Mouse (Mus musculus) spleen, postnatal 36 days (tissue): ENCODE measurements around the gene Ddx58.

Experiments used
- DNase-seq, 2 experiments: peaks; one replicate each; pipeline ENCODE4 v3.0.0; 2022; ENCODE audit warnings: low spot score in 2 of 2, mixed read lengths in 1 of 2

Ddx58 gene

GRCm38 (mm10) chr4:40239409-40240271 lies at the start of gene Ddx58:
Ddx58 (minus strand) TSS chr4:40239828.
- DNase-seq, result peak; percentile 23 to 34

- DNase-seq, result no peak
Observed at GRCm38 (mm10) chr4:40289046-40289445, 49.4 kb upstream of the Ddx58 start.

GRCm38 (mm10) chr4:40287415-40287814 lies 47.8 kb upstream of the Ddx58 start:
- peak; percentile 18 to 22 for DNase-seq

DNA sequence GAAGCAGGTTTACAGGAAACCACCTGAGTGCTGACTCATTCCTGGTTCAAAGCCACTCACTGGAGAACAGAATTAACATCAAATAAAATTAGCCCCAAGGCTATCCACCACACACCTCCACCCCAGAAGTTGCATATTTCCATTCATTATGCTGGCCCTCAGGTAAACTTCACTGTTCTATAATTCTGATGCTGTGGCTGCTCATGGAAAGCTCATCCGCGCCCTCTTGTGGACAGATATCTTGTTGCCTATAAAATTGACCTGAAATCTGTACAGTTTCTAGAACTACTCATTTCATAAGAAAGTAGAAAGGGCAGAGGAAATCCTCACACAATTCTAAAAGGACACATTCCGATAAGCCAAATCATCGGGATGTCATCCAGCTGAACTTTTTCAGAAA lies 46.0 kb upstream of the Ddx58 start:
- DNase-seq, result peak; percentile 63 to 70

GRCm38 (mm10) chr4:40279276-40279900 lies 39.8 kb upstream of the Ddx58 start, which contains the start of gene Ndufb6:
Ndufb6 (minus strand) TSS chr4:40279421.
- peak; percentile 89 for DNase-seq

DNA sequence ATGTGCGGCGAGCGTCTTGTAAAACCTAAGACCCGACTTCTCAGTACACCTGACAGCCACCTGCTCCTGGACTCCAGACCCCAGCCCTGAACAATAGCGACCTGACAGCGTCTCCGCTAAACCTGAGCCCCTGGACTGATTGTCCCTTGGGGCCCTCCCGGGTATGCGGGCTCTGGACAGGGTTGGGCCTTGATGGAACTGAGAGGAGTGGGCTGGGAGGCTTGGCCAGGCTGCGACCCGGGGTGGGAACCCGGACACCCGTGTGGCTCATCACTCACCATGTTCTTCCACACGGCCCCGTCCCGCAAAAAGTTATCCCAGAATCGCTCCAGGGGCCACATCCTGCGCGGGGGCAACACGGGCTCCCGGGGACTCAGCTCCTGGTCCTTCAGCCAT lies 39.2 kb upstream of the Ddx58 start:
- DNase-seq, result no peak

GRCm38 (mm10) chr4:40269430-40270032 lies 29.9 kb upstream of the Ddx58 start, which contains the start of the genes Smim27 and Topors:
Smim27 (plus strand) TSS chr4:40269579.
Topors (minus strand) TSS chr4:40269850.
- DNase-seq, result peak; percentile 94 to 95

- no peak for DNase-seq
Observed at GRCm38 (mm10) chr4:40268835-40269234, 29.2 kb upstream of the Ddx58 start.

- DNase-seq, result peak; percentile 88 to 89
Observed at GRCm38 (mm10) chr4:40268204-40268813, 28.7 kb upstream of the Ddx58 start.

- DNase-seq, result no peak
Observed at GRCm38 (mm10) chr4:40267681-40268080, 28.1 kb upstream of the Ddx58 start.

GRCm38 (mm10) chr4:40264321-40264720 lies 24.7 kb upstream of the Ddx58 start:
- no peak for DNase-seq

DNA sequence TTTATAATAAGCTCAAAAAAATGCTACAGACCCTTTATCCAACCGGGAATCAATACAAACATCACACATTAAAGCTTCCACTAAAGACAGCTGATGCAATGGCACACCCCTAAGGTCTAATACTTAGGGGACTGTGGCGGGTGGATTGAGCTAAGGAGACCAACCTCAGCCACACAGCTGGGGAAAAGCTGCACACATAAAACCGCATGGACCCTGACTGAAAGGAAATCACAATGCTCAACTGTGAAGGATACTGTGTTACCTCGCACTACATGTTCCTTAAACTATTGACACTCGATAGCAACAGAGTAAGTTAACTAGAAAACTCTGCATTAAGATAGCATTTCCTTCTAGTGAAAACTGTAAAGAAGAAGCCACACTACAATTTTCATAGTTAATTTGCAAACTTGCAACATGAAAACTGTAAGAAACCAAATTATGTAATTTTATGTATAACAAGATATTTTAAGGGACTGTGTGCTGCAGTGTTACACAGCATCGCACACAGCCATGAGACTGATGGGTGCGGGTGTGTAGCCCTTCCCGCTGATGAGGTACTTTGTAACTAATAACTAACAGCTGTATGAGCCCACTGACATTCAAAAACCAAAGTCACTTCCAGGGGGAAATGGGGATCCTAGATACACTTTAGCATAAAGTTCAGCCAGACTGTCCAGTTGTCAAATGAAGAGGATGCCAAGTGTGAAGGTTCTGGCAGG lies 14.9 kb upstream of the Ddx58 start:
- no peak for DNase-seq

GRCm38 (mm10) chr4:40253766-40254165 lies 14.1 kb upstream of the Ddx58 start:
- DNase-seq, result no peak

DNA sequence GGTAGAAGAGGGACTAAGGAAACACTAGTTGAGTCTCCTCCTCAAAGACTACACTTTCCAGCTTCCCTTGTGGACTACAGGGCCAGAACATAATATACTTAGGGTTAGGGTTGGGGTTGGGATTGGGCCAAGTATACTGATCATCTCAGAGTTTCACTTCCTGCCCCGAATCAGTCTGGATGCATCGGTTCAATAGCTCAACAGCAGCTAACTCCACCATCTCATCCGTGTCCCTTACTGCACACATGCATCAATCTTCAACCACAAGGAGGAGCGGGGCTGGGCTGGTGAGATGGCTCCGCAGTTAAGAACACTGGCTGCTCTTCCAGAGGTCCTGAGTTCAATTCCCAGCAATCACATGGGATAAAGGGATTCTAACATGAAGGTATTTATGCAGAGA lies 11.4 kb upstream of the Ddx58 start:
- DNase-seq, result no peak

DNA sequence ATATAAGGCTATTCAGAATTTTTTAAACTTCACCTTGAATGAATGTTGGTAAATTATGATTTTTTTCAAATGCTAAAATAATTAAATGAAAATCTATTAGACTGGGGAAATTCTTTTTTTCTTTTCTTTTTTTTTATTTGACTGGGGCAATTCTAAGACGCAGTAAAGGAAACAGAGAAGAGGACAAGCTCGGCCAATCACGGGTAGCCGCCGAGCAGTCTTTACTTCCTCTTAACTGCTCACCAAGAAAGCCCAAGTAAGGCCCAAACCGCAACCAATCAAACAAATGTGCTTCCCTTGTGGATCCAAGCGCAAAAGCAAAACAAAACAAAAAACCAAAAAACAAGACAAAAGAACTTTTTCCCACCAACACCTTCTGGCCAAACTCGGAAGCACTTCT lies 4.4 kb upstream of the Ddx58 start:
- peak; percentile 69 to 75 for DNase-seq

DNA sequence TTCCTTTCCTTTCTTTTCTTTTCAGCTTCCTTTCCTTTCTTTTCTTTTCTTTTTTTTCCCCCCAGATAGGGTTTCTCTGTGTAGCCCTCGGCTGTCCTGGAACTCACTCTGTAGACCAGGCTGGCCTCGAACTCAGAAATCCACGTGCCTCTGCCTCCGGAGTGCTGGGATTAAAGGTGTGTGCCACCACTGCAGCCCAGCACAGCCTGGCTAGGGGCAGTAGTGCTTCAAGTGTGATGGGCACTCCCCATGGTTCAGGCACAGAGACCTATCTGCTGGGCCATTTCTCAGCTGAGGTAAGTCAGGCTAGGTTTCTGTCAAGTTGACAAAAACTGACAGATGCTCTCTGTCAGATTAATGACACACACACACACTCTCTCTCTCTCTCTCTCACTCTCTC lies 3.4 kb upstream of the Ddx58 start:
- no peak for DNase-seq

GRCm38 (mm10) chr4:40241928-40242327 lies 2.3 kb upstream of the Ddx58 start:
- DNase-seq, result no peak

GRCm38 (mm10) chr4:40240272-40240744 lies 680 bp upstream of the Ddx58 start:
- peak in 1 of 2 experiments; percentile 17 for DNase-seq

DNA sequence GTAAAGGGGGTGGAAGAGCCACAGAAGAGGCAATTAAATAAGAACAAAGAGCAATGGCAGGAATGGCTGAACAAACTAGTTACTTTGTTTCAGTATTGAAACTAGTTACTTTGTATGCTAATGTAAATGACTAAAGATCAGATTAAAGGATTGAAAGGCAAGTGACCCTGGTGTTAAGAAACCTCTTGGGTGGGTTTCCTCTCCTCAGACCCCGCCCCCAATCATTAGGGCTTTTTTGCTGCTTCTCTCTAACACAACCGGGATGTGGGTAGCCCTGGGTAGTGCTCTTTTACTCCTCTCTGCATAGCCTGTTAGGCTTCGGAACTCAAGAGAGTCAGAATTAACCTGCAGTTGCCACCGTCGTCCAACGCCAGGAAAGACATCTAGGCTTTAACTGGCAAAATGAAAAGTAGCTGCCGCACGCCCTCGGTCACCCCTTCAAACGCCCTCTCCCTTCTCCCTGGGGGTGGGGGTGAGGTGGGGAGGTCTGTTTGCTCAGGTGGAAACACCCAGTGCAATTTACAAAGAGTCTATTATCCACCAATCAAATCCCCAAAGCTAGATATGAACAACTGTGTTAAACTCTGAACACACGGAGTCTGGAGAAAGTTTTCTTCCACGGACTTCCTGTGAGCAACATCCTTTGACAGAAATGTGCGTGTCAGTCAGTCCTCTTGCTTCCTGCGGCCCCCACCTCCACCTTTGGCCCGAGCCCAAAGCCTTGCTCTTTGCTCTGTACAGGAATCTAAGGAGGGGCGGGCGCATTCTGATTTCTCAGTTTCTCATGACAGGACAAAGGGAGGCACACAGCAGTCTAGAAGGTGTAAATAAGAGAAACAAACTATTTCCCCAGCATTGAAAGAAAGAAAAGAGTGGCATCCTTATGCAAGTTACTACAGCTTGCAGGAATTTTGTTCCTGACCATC lies 882 bp downstream of the Ddx58 start:
- peak; percentile 55 to 58 for DNase-seq

- peak; percentile 37 to 40 for DNase-seq
Observed at GRCm38 (mm10) chr4:40236829-40237228, 2.8 kb downstream of the Ddx58 start.
